Mouse (Mus musculus): ENCODE measurements around the gene Klhl21. TPM values are rescaled to one million over a fixed set of nuclear protein-coding genes. Genes with fewer than 3 reads are reported as not detected.

Klhl21 gene
- 10 to 100 TPM; 26.9 to 31.8 TPM for total RNA-seq (2021)
- long read RNA-seq, experiment 1, transcript Klhl21-201 (4 exons, 3,986 nt) = major isoform, 17 of 34 reads
- long read RNA-seq, experiment 1, partial matches to known transcripts = 14 of 34 reads
- long read RNA-seq, experiment 1, other reads (novel, unspliced or antisense) = 3 of 34 reads
- long read RNA-seq, experiment 2, transcript Klhl21-201 (4 exons, 3,986 nt) = major isoform, 28 of 52 reads
- long read RNA-seq, experiment 2, partial matches to known transcripts = 23 of 52 reads
- long read RNA-seq, experiment 2, other reads (novel, unspliced or antisense) = 1 of 52 reads

- DNase-seq = peak; percentile 96
- intact Hi-C loops (cut with DNase I; ENCODE audit: low total_unique reads) = no loop called here
Measured at GRCm38 (mm10) chr4:152008622-152009075, at the start of gene Klhl21. Klhl21 (plus strand) TSS chr4:152008803.

- no peak for DNase-seq
- intact Hi-C loops (cut with DNase I; ENCODE audit: low total_unique reads) = no loop called here
Measured at GRCm38 (mm10) chr4:151959849-151960512, 48.6 kb upstream of the Klhl21 start.

- no peak for DNase-seq
- intact Hi-C loops (cut with DNase I; ENCODE audit: low total_unique reads) = no loop called here
Measured at GRCm38 (mm10) chr4:151960513-151960854, 48.1 kb upstream of the Klhl21 start.

- intact Hi-C loops (cut with DNase I; ENCODE audit: low total_unique reads) = no loop called here
- DNase-seq = no peak
Measured at GRCm38 (mm10) chr4:151962817-151963216, 45.8 kb upstream of the Klhl21 start.

- intact Hi-C loops (cut with DNase I; ENCODE audit: low total_unique reads) = no loop called here
- no peak for DNase-seq
Measured at GRCm38 (mm10) chr4:151968204-151968921, 40.2 kb upstream of the Klhl21 start.

GRCm38 (mm10) chr4:151972221-151972967, 36.2 kb upstream of the Klhl21 start:
- intact Hi-C loops (cut with DNase I; ENCODE audit: low total_unique reads) = no loop called here
- no peak for DNase-seq

GRCm38 (mm10) chr4:151975441-151975840, 33.2 kb upstream of the Klhl21 start:
- intact Hi-C loops (cut with DNase I; ENCODE audit: low total_unique reads) = loop anchor here (5.0 kb wide), 1 partner anchor 122 kb away; no protein-coding TSS in a partner anchor
- no peak for DNase-seq

- intact Hi-C loops (cut with DNase I; ENCODE audit: low total_unique reads) = loop anchor here (5.0 kb wide), 1 partner anchor 120 kb away; no protein-coding TSS in a partner anchor
- DNase-seq = peak; percentile 82
Measured at GRCm38 (mm10) chr4:151977748-151978147, 30.9 kb upstream of the Klhl21 start.

GRCm38 (mm10) chr4:151980699-151981098, 27.9 kb upstream of the Klhl21 start:
- no peak for DNase-seq
- intact Hi-C loops (cut with DNase I; ENCODE audit: low total_unique reads) = no loop called here

- intact Hi-C loops (cut with DNase I; ENCODE audit: low total_unique reads) = no loop called here
- peak; percentile 79 for DNase-seq
Measured at GRCm38 (mm10) chr4:151981363-151981762, 27.2 kb upstream of the Klhl21 start.

GRCm38 (mm10) chr4:151983043-151983442, 25.6 kb upstream of the Klhl21 start:
- DNase-seq = no peak

GRCm38 (mm10) chr4:151983560-151983959, 25.0 kb upstream of the Klhl21 start:
- intact Hi-C loops (cut with DNase I; ENCODE audit: low total_unique reads) = loop anchor here (2.0 kb wide), 1 partner anchor 43 kb away; the partner anchor contains the start of gene Zbtb48

More at GRCm38 (mm10) chr4:151983043-151983442, 25.6 kb upstream of the Klhl21 start:
- intact Hi-C loops (cut with DNase I; ENCODE audit: low total_unique reads) = loop anchor here (2.0 kb wide), 1 partner anchor 44 kb away; the partner anchor contains the start of gene Zbtb48

GRCm38 (mm10) chr4:151985886-151986285, 22.7 kb upstream of the Klhl21 start:
- DNase-seq = no peak
- intact Hi-C loops (cut with DNase I; ENCODE audit: low total_unique reads) = no loop called here

More at GRCm38 (mm10) chr4:151983560-151983959, 25.0 kb upstream of the Klhl21 start:
- DNase-seq = peak; percentile 91

- intact Hi-C loops (cut with DNase I; ENCODE audit: low total_unique reads) = no loop called here
Measured at GRCm38 (mm10) chr4:151986650-151987049, 22.0 kb upstream of the Klhl21 start.

GRCm38 (mm10) chr4:151988014-151988341, 20.6 kb upstream of the Klhl21 start:
- intact Hi-C loops (cut with DNase I; ENCODE audit: low total_unique reads) = no loop called here
- no peak for DNase-seq

More at GRCm38 (mm10) chr4:151986650-151987049, 22.0 kb upstream of the Klhl21 start:
- no peak for DNase-seq

GRCm38 (mm10) chr4:151988342-151989109, 20.1 kb upstream of the Klhl21 start, which contains the start of gene Thap3:
Thap3 (minus strand) TSS chr4:151988997.
- peak; percentile 84 for DNase-seq
- intact Hi-C loops (cut with DNase I; ENCODE audit: low total_unique reads) = no loop called here

GRCm38 (mm10) chr4:151989110-151989488, 19.5 kb upstream of the Klhl21 start:
- intact Hi-C loops (cut with DNase I; ENCODE audit: low total_unique reads) = no loop called here

GRCm38 (mm10) chr4:151992091-151992490, 16.5 kb upstream of the Klhl21 start:
- DNase-seq = no peak
- intact Hi-C loops (cut with DNase I; ENCODE audit: low total_unique reads) = no loop called here

More at GRCm38 (mm10) chr4:151989110-151989488, 19.5 kb upstream of the Klhl21 start:
- no peak for DNase-seq

GRCm38 (mm10) chr4:151993035-151993434, 15.6 kb upstream of the Klhl21 start:
- intact Hi-C loops (cut with DNase I; ENCODE audit: low total_unique reads) = no loop called here
- DNase-seq = no peak

All from gastrocnemius, postnatal 14 days (tissue).